Mouse (Mus musculus): ENCODE data around the gene Tirap.

GRCm38 (mm10) chr9:35166798-35167635 lies 33.1 kb downstream of the Tirap start:
- TF ChIP-seq POLR2A (IDR thresholded peaks at IDR 0.05; ENCODE audit: insufficient read depth, low read length) (no peak), EP300 (IDR thresholded peaks at IDR 0.05; ENCODE audit: insufficient read depth, low read depth, low read length) (no peak)
